Mouse (Mus musculus) midbrain, embryonic 14.5 days (tissue): Measurements from ENCODE around the gene Pla2g2e. TPM values are rescaled to one million over a fixed set of nuclear protein-coding genes. Genes with fewer than 3 reads are reported as not detected.
"Not testable (repeated sequence)": the region's sequence is repeated elsewhere in the genome, so short reads cannot be mapped to it uniquely, and the experiment has no call there.

Source experiments
- ATAC-seq: fragments of 200-750 bp; cut with Nextera tagmentation; 2 replicates; pipeline ENCODE4 v1.8.0; 2017; ENCODE audit warnings: moderate number of reproducible peaks, moderate library complexity; ENCODE audit not compliant: low FRiP score, low TSS enrichment
- DNase-seq: peaks from one replicate; pipeline ENCODE4 v3.0.0-alpha.2; 2015
- H3K27ac ChIP-seq: fragments of 300-500 bp; sonication (generic); replicated peaks from 2 replicates; pipeline ENCODE4 v1.5.1; 2014; ENCODE audit warnings: mild to moderate bottlenecking, low read depth, low read length, moderate library complexity
- H3K27me3 ChIP-seq: fragments of 300-500 bp; sonication (generic); 2 replicates; pipeline ENCODE4 v1.6.1; 2014; ENCODE audit warnings: low read length, control low read depth, mixed read lengths; ENCODE audit not compliant: control insufficient read depth, insufficient read depth
- H3K36me3 ChIP-seq: fragments of 300-500 bp; sonication (generic); 2 replicates; pipeline ENCODE4 v1.6.1; 2014; ENCODE audit warnings: low read length, control low read depth; ENCODE audit not compliant: control insufficient read depth, insufficient read depth
- H3K4me1 ChIP-seq: fragments of 300-500 bp; sonication (generic); 2 replicates; pipeline ENCODE4 v1.6.1; 2014; ENCODE audit warnings: mild to moderate bottlenecking, antibody characterized with exemption, low read length, control low read depth; ENCODE audit not compliant: control insufficient read depth, insufficient read depth
- H3K4me2 ChIP-seq: fragments of 300-500 bp; sonication (generic); 2 replicates; pipeline ENCODE4 v1.6.1; 2014; ENCODE audit warnings: mild to moderate bottlenecking, low read length, moderate library complexity
- H3K4me3 ChIP-seq: fragments of 300-500 bp; sonication (generic); replicated peaks from 2 replicates; pipeline ENCODE4 v1.5.1; 2014; ENCODE audit warnings: low read depth, low read length
- H3K9ac ChIP-seq: fragments of 300-500 bp; sonication (generic); replicated peaks from 2 replicates; pipeline ENCODE4 v1.6.1; 2014; ENCODE audit warnings: mild to moderate bottlenecking, low read length, moderate library complexity
- H3K9me3 ChIP-seq: fragments of 300-500 bp; sonication (generic); 2 replicates; pipeline ENCODE4 v1.6.1; 2016; ENCODE audit warnings: low read length, control low read depth, mixed read lengths; ENCODE audit not compliant: control insufficient read depth
- WGBS: fragments of 180-500 bp; shearing (Covaris S2); extraction: QIAGEN DNeasy Blood & Tissue Kit; methylation state at CpG from one replicate; pipeline ENCODE4 v1.1.7; 2014; 5-methylcytosine and 5-hydroxymethylcytosine counted together
- polyA plus RNA-seq: library from polyadenylated mRNA; unstranded; fragments of >200 nt; fragmentation: Nextera tagmentation; extraction: Ambion mirVana; gene quantifications from 2 replicates; pipeline ENCODE4 v1.2.1, GENCODE M21; 2014

The Pla2g2e gene
- polyA plus RNA-seq, 1 experiment from 2014 or later = not detected

DNA sequence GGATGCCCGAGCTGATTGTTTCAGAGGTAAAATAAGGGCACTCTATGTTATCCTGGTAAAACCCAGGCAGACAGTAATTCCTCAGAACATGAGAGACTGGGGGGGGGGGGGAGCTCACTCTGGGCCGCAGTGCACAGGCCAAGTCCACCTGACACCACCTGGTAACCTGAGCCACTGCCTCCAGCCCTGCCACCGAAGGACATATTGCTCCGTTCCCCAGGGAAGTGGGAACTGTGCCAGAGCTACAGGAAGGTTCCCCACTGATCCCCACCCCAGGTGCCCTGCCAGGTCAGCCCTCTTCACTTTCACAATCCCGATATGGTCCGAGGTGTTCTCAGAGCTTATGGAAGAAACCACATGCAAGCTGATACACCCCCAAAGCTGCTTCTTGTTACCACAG, 14.9 kb downstream of the Pla2g2e start:
- H3K9me3 ChIP-seq = no peaks in the 10 kb centered on the region
- no peak overlapping the region for H3K27ac ChIP-seq
- no peak overlapping the region for H3K9ac ChIP-seq
- DNase-seq (no peak), ATAC-seq (no peak)
- H3K27me3 ChIP-seq = no peaks in the 10 kb centered on the region
- WGBS = 93% methylated on average over 6 of the region's 6 CpGs
- no peak overlapping the region for H3K4me3 ChIP-seq
- H3K36me3 ChIP-seq = peaks cover 60% of the 10 kb centered on the region
- no peak overlapping the region for H3K4me2 ChIP-seq
- H3K4me1 ChIP-seq = no peaks in the 10 kb centered on the region

DNA sequence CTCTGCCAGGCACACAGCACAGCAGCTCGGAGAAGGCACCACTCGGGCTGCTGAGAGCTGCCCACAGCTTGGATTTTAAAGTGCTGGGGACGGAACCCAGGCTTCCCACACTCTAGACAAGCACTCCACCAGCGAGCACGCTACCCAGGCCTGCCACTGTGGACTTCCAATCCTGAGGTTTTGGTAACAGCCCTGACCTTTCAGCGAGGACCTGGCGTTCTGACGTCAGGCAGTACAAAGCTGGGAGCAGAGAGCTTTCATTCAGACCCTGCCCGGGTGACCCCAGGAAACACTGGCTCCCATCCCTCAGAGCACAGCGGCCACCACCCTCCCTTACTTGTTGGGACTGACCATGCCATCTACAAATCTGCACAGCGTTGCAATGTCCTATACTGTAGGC, 16.0 kb downstream of the Pla2g2e start:
- not testable (repeated sequence) for ATAC-seq, H3K4me2 ChIP-seq, H3K27ac ChIP-seq, H3K27me3 ChIP-seq, DNase-seq, H3K9ac ChIP-seq, H3K4me1 ChIP-seq, H3K4me3 ChIP-seq, H3K9me3 ChIP-seq
- WGBS = 90% methylated on average over 11 of the region's 11 CpGs
- H3K36me3 ChIP-seq = peaks cover 68% of the 10 kb centered on the region

DNA sequence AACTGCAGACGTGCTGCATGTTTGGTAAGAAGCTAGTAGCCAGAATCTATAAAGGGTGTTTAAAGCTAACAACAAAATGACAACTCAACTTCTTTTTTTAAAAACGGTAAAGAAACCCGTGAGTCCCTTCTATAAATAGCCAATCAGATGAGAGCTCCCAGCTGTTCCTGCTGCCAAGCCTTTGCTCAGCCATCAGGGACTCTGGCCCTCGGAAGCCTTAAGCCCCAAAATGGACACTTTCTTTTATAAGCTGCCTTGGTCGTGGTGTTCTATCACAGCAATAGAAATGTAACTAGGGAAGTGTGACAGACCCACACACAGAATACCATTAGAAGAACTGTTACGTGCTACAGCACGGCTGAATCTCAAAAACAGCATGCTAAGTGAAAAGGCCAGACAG, 21.6 kb downstream of the Pla2g2e start:
- 77% methylated on average over 7 of the region's 7 CpGs for WGBS
- Histone ChIP-seq H3K27ac (no peak overlapping the region), H3K27me3 (no peaks in the 10 kb centered on the region), H3K9me3 (no peaks in the 10 kb centered on the region), H3K9ac (no peak overlapping the region), H3K4me1 (no peaks in the 10 kb centered on the region), H3K36me3 (peaks cover 89% of the 10 kb centered on the region), H3K4me3 (no peak overlapping the region), H3K4me2 (no peak overlapping the region)
- DNase-seq (no peak), ATAC-seq (no peak)

DNA sequence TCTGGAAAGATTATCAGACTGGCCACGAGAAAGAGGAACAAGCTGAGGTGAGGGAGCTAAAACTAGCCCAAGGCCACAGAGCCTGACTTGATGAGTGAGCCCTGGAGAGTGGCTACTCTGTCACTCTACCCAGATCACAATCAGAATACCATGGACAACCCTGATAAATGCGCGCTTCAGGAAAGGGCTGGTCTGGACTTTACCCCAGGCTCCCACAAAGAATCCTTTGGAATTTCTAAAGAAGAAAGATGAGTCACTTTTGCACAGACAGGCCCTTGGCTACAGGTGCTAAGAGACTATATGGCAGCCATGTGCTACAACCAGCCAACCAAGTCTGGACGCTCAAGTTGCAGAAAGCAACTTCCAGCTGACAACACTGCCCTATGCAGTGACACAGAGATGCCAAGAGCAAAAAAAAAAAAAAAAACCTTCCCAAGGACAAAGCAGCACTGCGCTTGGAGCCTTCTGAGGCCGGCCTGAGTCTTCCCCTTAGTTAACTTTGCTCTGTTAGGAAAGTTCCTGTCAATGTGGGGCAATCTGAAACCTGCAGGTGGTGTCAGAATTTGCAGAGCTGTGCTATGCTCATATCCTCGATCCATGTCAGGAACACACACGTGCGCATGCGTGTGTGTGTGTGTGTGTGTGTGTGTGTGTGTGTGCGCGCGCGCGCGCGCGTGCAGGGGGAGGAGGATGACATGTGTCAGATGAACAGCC, 28.0 kb downstream of the Pla2g2e start:
- Histone ChIP-seq H3K27me3 (no peaks in the 10 kb centered on the region), H3K4me1 (0 out of 2 replicates have a peak, but pooled peaks cover 4% of the 10 kb centered on the region), H3K4me3 (no peak overlapping the region), H3K9me3 (no peaks in the 10 kb centered on the region), H3K36me3 (peaks cover 79% of the 10 kb centered on the region), H3K9ac (no peak overlapping the region), H3K4me2 (no peak overlapping the region), H3K27ac (no peak overlapping the region)
- 96% methylated on average over 18 of the region's 18 CpGs for WGBS
- ATAC-seq = no peak
- no peak for DNase-seq

DNA sequence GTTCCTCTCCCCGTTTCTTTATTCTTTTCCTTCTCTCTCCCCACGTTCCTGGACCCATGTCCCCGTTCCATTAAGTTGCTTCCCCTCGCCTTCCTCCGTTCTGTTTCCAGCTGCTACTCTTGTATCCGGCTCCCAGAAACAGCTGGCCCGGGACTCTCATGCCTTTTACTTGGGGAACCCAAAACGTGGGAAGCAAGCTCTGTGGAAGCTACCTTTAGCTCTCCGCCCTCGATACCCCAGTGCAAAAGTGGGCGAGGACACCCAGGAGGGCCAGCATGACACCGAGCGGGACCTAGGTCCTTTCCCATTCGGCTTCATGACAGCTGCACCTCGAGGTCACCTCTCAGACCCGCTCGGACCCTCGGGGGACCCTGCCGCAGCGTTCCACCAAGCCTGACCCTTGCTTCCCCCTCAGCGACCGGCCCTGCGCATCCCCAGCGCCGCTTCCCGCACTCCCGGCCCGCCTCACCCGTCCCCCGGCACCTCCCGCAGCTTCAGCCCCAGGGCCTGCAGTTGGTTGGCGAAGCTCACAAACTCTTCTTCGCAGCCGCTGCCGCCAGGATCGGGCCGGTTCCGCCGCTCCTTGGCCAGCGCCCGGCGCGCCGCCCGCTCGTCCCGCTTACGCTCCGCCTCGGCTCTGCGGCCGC, 35.5 kb downstream of the Pla2g2e start:
- H3K4me2 ChIP-seq = peak overlapping the region; percentile 97
- no peaks in the 10 kb centered on the region for H3K27me3 ChIP-seq
- H3K4me3 ChIP-seq = peak overlapping the region; percentile 94
- DNase-seq = no peak
- H3K36me3 ChIP-seq = peaks cover 10% of the 10 kb centered on the region; the same call in 1 of the 2 replicates
- peaks cover 16% of the 10 kb centered on the region for H3K4me1 ChIP-seq
- ATAC-seq = no peak; the same call in none of the 2 replicates
- H3K9ac ChIP-seq = peak overlapping the region; percentile 82
- WGBS = under 1% methylated on average over 52 of the region's 52 CpGs
- peak overlapping the region; percentile 67 for H3K27ac ChIP-seq
- H3K9me3 ChIP-seq = no peaks in the 10 kb centered on the region

DNA sequence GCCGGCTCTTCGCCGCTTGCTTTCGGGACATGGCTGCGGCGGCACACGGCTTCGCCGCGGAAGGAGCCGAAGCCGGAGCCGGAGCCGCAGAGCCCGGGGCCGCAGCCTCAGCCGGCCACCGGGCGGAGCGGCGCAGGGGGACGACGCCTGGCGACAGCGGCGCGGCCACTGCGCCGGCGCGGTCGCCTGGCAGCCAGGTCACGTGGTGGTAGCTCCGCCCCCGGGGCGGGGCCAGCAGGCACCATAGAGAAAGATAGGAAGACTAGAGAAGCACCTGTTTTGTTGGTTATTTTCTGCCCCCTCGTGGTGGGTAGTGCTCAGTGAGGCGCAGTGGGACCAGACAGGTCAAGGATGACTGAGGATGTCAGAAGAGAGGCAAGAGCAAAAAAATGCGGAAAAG, 36.1 kb downstream of the Pla2g2e start, which contains the start of gene Otud3:
Gene Otud3, minus strand, starts transcription at position 149 of the 400 bp plus-strand sequence.
- H3K9me3 ChIP-seq = no peaks in the 10 kb centered on the region
- peaks cover 8% of the 10 kb centered on the region; the same call in 1 of the 2 replicates for H3K36me3 ChIP-seq
- peak within 1 kb of the TSS; percentile 67 for H3K27ac ChIP-seq
- H3K4me2 ChIP-seq = peak within 1 kb of the TSS; percentile 97
- H3K4me1 ChIP-seq = peaks cover 16% of the 10 kb centered on the region
- ATAC-seq (peak; percentile 94), DNase-seq (peak; percentile 98)
- H3K9ac ChIP-seq = peak within 1 kb of the TSS; percentile 82
- H3K27me3 ChIP-seq = no peaks in the 10 kb centered on the region
- WGBS = under 1% methylated on average over 39 of the region's 39 CpGs
- H3K4me3 ChIP-seq = peak within 1 kb of the TSS; percentile 94

DNA sequence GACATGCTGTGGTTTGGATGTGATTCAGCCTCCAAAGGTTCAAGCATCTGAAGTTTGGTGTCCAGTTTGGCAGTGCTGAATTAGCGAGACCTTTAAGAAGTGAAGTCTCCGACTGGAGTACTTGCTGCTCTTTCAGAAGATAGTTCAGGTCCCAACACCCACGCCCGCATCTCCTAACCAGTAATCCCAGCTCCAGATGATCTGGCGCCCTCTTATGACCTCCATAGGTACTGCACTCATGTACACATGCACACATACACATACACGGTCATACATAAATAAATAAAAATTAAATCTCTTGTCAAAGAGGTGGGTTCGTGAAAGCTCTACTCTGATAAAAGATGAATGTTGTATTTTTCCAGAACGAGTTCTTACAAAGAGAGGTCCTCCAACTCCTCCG, 39.5 kb downstream of the Pla2g2e start:
- DNase-seq = no peak
- 87% methylated on average over 9 of the region's 9 CpGs for WGBS

DNA sequence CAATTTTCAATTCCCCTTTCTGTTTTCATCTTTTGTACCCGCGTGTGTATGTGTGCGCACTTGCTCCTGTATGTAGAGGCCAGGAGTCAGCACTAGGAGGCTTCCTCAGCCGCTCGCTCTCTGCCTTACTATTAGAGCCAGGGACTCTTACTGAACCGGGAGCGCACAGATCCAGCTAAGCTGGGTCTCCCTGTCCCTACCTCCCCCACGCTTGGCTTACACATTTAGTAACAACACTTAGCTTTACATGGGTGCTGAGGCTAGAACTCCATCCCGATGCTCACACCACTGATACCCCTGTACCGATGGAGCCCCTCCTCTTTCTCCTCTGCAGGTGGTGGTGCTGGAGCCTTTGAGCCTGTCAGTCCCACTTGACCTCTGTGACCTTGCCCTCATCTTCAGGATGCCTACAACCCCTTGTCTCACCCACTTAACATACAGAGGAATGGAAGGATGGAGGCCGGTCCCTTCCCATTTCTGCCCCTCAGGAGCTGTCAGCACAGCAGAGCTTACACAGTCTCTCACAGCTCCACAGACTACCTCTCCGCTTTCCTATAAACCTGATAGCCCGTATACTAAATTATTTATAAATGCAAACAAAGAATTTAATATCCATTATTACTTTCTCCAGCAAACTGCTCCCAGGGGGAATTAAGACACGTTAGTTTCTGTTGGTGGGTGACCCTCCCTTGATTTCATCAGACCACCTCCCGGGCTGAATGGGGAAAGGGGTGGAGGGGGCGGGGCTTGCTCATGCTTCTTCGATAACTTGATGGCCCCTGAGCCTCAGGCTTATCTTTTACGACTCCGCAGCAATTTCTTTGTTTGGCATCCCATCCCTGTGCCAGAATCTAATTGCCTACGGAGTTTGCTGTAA, 43.8 kb downstream of the Pla2g2e start:
- 33% methylated on average over 20 of the region's 20 CpGs for WGBS
- 0 out of 2 replicates have a peak overlapping the region, but pooled peaks have one; percentile 6 for H3K9ac ChIP-seq
- DNase-seq (peak; percentile 23), ATAC-seq (no peak)
- H3K27me3 ChIP-seq = no peaks in the 10 kb centered on the region
- H3K4me1 ChIP-seq = no peaks in the 10 kb centered on the region
- no peak overlapping the region for H3K27ac ChIP-seq
- H3K9me3 ChIP-seq = no peaks in the 10 kb centered on the region
- peak overlapping the region; percentile 19; the same call in 1 of the 2 replicates for H3K4me3 ChIP-seq
- H3K4me2 ChIP-seq = peak overlapping the region; percentile 53
- H3K36me3 ChIP-seq = no peaks in the 10 kb centered on the region

More for the DNA sequence above, 39.5 kb downstream of the Pla2g2e start:
- peaks cover 9% of the 10 kb centered on the region for H3K4me1 ChIP-seq
- H3K9ac ChIP-seq = no peak overlapping the region
- no peaks in the 10 kb centered on the region for H3K36me3 ChIP-seq
- H3K4me3 ChIP-seq = no peak overlapping the region
- no peaks in the 10 kb centered on the region for H3K9me3 ChIP-seq
- no peak overlapping the region for H3K27ac ChIP-seq
- no peak for ATAC-seq
- no peaks in the 10 kb centered on the region for H3K27me3 ChIP-seq
- H3K4me2 ChIP-seq = no peak overlapping the region
